Mouse (Mus musculus) ovary, postnatal 36 days (tissue): ENCODE measurements at regions not wholly inside any gene's neighbourhood (a gene's known extent, or its start where the extent isn't known, plus 50 kb on each side); places are given as distances from the start of the nearest gene placed in this dataset.

ENCODE experiments used
- DNase-seq: peaks from one replicate; pipeline ENCODE4 v3.0.0; 2022; ENCODE audit warnings: low spot score, mixed read lengths

DNA sequence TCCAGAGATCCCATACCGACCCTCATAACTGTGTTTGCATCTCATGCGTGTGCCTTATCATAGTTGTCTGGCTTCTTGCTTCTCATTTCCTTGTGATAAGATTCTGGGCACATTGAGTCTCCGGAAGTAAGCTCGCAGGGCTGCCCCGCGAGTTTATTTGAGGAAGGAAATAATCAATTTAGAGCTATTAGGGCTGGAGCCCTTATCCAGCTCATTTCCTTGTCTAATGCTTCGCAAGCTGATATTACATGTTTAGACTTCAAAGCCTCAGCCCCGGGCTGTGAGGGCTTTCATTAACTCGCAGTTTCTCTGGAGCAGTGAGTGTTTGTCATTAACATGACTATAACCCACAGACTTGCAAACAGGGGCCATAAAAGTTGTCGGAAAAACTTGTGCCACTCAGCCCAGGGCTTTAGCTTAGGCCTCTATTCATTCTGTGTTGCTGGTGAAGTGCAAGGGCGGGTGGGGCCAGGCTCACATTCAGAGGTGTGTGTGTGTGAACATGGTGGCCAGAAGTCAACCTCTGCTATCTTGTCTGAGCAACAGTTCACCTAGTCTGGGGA lies 251.0 kb upstream of the Gm5148 start:
- no peak for DNase-seq

DNA sequence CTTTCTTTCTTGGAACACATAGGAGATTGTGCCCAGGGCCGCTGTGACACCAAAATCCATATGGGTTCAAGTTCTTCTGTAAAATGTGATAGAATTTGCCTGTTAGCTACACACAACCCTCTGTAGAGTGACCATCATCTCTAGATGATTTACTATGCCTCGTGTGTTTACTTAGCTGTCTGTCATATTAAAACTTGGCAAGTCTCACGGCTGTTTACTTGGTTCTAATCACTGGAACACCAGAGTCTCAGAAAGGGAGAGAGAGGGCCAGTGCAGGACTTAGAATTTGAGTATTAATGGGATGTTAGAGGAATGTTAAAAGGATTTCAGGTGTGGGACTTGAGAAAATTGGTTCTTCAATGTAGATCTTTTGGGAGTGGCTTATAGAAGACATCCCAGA lies 248.6 kb upstream of the Gm5148 start:
- no peak for DNase-seq

DNA sequence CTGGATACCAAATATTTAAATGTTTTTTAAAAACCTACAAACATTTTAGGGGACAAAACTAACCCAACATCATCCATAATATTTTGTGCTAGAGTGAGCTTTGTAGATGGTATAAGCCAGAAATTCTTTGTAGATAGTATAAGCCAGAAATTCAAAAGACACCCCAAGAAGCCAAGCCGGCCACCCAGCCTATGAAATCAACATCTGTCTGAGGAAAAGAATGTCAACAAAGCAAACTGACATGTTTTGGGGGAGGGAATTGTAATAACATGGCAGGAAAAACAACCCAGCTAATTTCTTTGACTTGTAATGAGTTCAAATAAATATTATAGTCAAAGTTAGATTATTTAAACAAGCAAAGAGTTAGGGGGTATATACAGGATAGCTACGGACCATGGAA lies 246.9 kb upstream of the Gm5148 start:
- no peak for DNase-seq

DNA sequence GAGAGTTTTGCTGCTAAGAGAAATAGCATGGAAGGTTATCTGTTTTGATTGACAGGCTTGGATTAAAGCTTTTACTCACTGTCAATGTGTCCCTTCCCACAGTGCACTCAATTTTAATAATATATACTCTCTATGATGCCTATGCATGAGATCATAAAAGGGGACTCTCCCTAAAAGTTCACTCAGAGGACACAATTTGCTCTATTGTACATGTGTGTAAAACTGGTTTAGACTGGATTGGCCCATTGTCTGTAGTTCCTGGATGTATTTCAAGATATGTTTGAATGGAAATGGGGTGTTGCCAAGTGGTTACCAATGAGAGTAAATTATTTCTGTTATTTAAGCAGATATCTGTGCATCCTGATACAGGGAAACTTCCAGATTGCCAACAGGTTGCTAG lies 244.4 kb upstream of the Gm5148 start:
- no peak for DNase-seq

DNA sequence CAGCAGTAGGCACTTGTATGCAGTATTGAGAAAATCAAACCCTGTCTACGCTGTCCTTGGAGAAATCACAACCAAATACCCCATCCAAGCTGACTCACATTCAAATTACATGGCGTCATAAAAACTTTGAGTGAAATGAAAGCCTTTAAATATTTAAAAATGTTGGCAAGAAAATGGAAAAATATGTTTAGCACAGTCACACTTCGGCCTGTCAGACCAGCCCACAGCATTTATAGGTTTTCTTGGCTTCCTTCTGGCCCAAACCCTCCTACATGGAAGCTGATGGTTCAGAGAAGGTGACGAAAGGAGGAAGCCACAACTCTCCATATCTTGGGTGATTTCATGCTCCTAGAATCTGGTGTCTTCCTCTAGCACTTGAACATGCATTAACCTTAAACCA lies 240.9 kb upstream of the Gm5148 start:
- DNase-seq, result no peak

DNA sequence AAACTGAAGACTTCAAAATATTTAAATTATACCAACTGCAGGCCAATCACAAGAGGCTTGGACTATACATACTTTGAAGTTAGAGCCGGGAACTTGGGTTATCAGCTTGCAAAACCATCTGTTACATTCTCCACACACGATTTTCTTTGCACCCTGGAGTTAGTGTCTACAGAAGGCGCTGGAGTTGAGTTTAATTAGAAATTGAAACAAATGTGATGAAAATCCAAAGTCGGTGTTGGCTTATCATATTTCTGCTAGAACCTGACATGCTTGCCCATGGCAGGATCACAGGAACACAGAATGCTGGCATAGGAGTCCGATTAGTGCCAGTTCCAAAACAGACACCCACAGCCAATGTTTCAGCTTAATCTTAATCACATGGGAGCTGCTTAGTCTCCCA lies 239.8 kb upstream of the Gm5148 start:
- DNase-seq, result no peak

DNA sequence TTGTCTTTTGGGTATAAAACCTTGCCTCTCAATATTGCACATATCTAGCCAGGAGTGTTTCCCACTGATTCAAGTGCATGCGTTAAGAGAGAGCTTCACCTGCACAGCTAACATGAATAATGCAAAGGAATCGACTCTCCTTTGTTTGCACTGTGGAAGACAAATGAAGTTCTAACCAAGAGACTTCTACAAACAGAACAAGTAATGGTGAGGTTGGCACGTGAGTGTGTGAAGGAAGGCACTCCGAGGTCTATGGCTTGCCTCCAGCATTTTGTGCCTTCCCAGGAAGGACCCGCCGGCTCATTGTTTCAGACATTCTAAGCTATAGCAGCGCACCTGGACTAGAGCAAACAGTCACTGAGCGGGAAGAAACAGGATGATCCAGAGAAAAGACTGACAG lies 238.5 kb upstream of the Gm5148 start:
- no peak for DNase-seq

DNA sequence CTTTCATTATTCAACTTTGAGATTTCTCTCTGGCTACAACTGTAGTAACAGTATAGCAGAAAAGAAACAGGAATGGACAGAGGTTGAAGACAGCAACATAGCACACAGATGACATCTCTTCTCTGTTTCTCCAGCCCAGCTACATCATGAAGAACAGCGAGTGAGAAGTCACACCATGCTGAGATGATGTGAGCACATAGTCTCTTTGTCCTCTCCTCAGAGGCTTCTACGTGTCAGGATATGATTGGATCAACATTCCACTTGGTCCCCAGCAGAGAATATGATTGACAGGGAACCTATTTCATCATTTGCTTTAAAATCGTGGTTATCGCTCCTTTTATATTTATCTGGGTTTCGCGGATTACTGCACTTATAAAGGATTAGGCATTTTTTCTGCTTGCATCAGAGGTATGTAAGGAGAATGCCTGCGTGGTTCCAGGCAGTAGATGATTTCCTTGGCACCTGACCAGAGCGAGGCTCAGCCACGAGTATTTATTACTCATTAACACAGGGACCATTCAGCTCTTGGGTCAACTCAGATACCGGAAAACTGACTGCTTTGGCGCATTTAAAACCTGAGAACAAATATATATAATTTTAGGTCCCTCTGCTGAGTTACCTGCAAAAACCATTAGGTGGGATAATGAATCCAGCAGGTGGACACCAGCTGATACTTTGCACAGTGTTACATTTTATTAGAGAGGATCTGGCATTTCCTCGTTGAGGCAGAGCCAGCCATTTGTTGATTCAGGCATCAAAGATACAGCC lies 237.9 kb upstream of the Gm5148 start:
- no peak for DNase-seq

DNA sequence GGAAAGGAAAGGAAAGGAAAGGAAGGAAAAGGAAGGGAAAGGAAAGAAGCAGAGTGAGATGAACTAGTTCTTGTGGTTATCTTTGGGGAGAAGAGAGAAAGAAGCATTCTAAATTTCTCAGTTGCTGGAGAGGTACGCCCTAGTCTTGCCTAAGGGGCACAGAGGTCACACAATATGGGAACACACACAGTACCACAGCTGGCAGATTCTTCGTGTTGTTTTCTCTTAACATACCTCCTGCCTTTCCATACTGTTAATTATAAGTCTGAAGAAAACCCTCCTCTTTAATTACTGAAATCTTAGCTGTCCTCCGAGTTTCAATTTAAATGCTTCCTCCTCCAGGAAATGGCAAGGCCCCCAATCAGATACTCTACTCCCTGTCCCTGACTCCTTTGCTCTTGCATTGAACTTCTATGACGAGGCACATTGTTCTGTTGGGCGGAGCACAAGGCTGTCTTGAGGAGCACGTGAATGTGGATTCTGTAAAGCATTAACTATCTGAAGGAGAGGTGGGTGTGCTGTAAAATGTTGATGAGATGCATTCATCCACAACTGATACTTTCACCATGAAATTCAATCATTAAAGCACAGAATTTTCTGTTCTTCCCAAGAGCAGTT lies 234.2 kb upstream of the Gm5148 start:
- DNase-seq, result no peak

DNA sequence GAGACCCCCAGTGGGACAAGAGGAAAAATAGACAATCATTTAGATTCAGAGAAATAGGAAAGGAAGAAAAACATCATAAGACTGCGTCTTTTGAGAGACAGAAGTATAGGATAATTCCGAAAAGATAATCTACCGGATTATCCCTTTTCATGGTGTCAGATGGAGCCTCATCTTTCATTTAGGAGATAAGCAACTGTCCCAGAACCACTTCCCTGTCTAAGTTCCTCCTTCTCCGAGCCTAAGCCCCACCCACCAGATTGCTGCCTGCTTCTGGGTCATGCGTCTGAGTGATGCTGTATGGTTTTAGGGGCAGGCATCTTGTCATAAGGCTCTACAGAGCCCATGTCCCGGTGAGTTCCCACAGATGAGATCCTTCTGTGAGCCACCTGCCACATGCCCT lies 232.3 kb upstream of the Gm5148 start:
- DNase-seq, result no peak

DNA sequence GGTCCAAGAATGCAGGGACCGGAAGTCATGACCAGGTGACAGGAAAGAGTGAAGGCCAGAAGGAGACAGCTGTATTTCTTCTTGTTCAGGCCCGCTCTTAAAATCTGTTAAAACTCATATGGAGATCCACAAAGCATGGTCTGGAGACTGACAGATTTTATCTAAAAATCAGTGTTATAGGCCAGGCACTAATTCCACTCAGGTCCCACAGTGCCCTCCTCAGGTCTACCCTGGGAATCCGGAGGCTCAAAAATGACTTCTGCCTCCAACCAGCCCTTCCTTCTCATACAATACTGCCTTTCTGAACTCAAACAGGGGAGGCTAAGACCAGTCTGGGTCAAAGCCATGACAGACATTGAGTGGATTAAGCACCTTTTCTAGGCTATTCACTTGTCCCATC lies 228.6 kb upstream of the Gm5148 start:
- no peak for DNase-seq

DNA sequence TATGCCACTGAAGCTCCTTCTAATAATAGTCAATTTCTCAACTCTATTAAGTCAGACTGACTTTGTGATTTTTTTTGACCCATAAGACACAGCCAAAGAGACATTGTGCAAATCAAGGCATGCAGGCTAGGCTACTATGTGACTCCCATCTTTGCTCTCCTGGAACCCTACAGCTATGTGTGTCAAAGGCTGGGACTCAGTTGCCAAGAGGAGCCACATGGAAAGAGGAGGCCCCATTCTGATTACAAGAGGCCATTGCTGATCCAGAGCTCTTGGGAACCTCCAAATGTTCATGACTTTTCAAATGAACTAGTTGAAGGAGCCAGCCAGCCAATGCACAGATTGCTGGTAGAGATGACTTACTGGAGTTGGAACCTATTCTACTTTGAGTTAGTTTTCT lies 228.0 kb upstream of the Gm5148 start:
- no peak for DNase-seq

DNA sequence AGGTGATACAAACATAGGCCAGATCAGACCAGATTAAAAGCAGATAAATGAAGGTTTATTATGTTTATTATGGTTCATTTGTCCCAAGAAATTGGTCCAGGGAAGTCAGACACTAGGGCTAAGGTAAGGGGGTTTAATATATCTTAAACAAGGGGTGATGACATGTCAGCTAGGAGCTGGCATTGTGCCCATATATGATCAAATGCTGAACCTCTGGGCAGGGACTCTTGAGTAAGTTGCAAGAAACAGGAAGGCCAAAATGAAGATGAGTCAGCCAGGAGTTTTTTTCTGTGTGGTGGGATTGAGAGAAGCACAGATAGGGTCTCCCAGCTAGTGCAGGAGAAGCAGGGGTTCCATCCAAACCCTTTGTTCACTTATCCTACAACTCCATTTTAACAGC lies 219.4 kb upstream of the Gm5148 start:
- no peak for DNase-seq

DNA sequence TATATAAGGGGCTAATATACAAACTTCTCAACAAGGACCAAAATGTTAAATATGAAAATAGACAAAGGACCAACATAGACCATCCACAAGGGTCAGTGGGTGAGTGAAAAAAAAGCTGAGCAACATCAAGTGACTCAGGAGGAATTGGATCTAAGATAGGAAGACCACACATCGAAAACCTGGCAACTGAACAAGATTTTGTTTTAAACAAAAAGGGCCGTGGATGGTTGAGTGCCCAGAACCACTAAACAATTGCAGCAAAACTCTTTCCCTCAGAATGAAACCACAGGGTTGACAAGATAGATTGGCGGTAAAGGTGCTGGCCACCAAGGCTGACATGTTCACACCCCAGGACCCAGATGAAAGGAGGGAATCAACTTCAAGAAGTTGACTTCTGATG lies 215.7 kb upstream of the Gm5148 start:
- DNase-seq, result no peak

DNA sequence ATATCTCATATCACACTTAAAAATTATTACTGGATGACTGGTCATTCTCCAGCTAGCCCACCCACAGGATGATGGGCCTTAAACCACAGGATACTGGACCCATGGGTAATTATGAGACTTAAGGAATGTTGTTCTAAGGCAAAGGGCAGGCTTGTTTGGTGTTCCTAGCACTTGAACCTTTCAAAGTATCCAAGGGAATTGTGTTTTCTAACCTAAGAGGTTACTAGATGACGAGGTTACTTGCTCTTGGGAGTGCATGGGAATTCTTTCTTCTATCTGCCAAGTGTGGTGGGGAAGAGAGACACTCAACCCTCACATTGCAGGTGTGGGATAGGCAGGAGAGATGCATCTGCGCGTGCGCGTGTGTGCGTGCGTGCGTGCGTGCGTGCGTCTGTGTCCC lies 214.6 kb upstream of the Gm5148 start:
- no peak for DNase-seq

DNA sequence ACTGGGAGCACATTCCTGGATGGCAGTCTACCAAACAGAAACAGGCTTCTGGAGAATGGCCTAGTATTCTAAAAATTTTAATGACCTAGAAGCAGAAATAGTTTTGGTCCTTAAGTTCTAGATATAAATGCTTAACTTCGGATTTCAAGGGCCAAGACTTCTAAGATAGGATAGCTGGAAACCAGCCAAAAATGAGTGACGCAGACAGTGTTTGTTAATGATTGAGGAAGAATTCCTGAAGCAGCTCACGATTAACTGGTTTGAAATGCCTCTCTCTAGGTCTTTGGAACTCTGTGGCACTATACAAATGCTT lies 213.9 kb upstream of the Gm5148 start:
- DNase-seq, result no peak

DNA sequence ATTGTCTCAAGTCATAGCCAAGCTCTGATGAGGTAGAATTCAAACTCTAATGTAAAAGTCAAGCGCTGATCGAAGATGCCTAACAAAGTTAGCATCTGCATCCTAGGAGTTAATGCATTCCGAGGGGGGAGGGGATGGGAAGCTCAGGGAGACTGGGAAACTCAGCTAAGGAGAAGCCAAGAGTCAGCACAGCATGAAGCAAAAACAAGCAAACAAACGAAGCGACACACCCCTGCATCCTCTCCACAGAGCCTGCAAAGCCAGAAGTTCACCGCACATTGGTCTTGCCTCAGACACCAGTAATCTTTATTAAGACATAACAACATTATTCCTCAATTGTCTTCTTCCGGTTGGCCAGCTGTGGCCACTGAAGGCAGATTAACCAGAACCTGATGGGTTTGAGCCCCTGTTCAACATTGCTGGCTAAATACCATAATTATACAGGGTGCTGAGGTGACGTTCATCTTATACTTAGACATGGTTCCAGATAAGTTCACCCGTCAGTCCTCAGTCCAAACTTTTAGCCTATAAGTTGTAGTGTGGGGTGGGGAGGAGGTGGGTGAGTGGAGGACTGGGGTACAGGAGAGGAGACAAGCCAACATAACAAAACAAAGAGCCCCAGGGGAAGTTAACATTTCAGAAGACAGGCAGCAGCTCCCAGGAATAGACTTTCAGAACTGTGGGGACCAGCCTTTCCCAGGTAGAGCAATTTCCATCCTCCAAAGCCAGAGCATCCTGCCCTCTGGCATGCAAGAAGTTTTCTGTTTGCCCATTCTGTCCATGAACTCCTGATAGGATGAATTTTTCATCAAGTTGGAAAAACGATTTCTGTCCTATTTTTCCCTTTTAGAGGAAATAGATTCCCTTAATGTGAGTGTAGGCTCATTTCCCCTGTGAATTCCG lies 213.3 kb upstream of the Gm5148 start:
- DNase-seq, result no peak

DNA sequence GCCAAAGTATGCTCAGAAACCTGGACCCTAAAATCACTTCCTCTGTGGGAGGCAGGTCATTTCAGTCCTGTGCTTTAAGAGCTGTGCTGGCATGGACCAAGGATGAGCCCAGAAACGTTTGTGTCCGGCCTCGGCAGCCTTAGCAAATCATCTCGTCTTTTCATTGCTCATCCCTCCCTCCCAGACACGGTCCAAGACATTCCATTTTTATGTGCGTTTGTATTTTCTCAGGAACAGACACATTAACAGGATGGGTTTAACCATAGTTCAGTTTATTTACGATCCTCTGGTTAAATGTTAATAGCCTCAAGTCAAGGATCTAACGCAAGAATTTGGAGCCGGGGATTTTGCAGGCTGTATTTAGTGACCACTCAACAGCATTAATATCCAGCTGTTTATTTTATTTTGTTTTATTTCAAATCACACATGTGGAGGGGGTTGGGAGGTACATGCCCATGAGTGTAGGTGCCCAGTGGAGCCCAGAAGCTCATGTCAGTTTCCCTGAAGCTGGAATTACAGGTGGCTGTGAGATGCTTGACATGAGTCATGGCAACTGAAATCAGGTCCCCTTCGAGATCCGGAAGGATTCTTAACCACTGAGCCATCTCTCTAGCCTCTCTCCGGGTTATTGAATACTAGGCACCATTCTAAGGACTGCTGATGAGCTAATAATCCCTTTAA lies 212.1 kb upstream of the Gm5148 start:
- DNase-seq, result no peak

DNA sequence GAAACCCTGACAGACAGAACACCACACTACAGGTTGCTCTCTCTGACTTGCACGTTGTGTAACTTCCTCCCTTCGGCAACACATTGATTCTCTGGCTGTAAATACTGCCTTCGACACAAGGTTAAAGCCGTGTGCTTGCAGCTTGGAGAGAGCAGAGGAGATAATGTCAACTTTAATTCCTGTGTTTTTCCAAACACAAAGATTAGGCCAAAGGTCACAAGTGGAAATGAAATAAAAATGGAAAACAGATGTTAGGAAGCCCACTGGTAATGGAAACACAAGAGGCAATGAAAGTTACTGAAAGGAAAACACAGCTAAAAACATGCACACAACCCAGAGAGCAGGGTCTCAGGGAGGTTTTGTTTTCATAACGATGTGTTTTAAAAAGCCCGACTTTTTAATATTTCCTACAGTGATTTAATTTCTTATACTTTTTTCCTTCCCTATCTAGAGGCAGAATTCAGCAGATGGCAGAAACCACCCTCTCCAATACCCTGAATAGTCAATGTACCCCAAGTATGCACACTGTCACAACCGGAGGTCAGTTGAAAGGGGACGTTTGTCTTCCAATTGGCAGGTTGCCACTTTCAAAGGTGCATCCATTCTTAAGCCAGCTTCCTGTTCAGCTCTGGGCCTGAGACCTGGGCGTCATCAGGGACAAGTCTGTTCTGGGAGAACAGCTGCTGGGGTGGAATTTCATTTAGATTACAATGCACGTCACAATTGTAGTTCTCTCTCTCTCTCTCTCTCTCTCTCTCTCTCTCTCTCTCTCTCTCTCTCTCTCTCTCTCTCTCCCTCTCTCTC lies 210.8 kb upstream of the Gm5148 start:
- DNase-seq, result no peak

DNA sequence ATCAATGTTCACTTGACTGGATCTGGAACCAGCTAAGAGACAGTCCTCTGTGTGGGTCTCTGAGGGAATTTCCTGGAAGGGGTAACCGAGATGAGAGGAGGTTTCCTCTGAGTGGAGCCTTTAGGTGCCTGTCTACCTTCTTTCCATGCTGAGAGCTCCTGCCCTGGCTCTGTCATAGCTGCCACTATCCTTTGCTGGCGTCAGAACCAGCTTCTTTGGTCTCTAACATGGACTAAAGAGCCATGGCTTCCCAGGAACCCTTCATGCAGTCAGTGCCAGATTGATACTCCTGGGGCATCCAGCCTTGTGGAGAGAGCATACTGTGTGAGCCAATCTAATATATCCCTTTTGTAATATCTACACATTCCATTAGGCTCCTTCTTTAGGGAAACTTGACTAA lies 209.9 kb upstream of the Gm5148 start:
- DNase-seq, result no peak

DNA sequence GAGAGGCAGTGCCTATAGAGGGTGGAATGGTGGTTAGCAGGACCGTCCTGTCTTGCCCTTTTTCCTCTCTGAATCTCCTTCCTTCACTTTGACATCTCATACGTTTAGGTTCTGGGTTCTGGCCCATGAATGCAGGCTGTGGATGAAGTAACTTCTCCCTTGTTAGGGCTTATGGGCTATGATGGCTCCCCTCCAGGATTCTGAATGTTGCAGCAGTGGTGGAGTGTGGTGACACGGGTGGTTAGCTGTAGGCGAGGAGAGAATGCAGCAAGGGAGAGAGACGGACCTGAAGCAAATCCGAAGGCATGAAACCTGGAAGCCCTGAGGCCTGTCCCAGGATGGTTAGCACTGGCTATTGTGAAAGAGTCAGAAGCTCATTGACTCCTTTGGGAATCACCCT lies 204.4 kb upstream of the Gm5148 start:
- DNase-seq, result no peak
